In genomic region chr12:115298041-115298440, GRCm38 (mm10) we compare ENCODE assay signal across 7 mouse cellular contexts.
DNase-seq lines count a peak whose midpoint lies in the region; TF ChIP-seq lines count a peak whose summit lies in the region.
"Not testable (repeated sequence)": the region's sequence is repeated elsewhere in the genome, so short reads cannot be mapped to it uniquely, and the experiment has no call there.

No protein-coding gene starts in this region.

- TF ChIP-seq CTCF in spleen, adult 2 months (IDR thresholded peaks at IDR 0.05; ENCODE audit: extremely low read depth, insufficient read depth, insufficient read length, insufficient replicate concordance); thymus, adult 2 months (IDR thresholded peaks at IDR 0.05; ENCODE audit: borderline replicate concordance, control insufficient read depth, extremely low read depth, insufficient read depth, low read length, poor library complexity): not testable (repeated sequence)

- H3K4me1 ChIP-seq in spleen, adult 2 months (ENCODE audit: control insufficient read depth, insufficient read depth, insufficient read length); thymus, adult 2 months (replicated peaks; ENCODE audit: control insufficient read depth, insufficient read depth, low read length): not testable (repeated sequence)

- not testable (repeated sequence) for H3K27ac ChIP-seq in spleen, adult 2 months (ENCODE audit: insufficient read depth, low read length); thymus, adult 2 months (ENCODE audit: control insufficient read depth, insufficient read depth, low read length)

- H3K4me3 ChIP-seq in spleen, adult 2 months (ENCODE audit: extremely low read depth, insufficient read depth, insufficient read length); thymus, adult 2 months (ENCODE audit: control insufficient read depth, insufficient read depth, low read length): not testable (repeated sequence)

- H3K36me3 ChIP-seq in spleen, adult 2 months (ENCODE audit: control insufficient read depth, insufficient read depth, low read length); thymus, adult 2 months (ENCODE audit: control insufficient read depth, insufficient read depth, low read length): not testable (repeated sequence)

- not testable (repeated sequence) for TF ChIP-seq POLR2A in spleen, adult 2 months (IDR thresholded peaks at IDR 0.05; ENCODE audit: low read depth, low read length); thymus, adult 2 months (IDR thresholded peaks at IDR 0.05; ENCODE audit: control insufficient read depth, extremely low read depth, insufficient read depth, low read length, poor library complexity)

- H3K27me3 ChIP-seq in spleen, adult 2 months (ENCODE audit: control insufficient read depth, insufficient read depth, low read length); thymus, adult 2 months (ENCODE audit: control insufficient read depth, insufficient read depth, low read length): not testable (repeated sequence)

- peak; percentile 35 for DNase-seq in CD4-positive helper T cell, adult 2 months (ENCODE audit: low read depth, low spot score)
- peak; percentile 7 to 37 for DNase-seq in CD8-positive naive resting alpha-beta T cell, adult 2 months (ENCODE audit: low read depth in 2 of 2, low spot score in 2 of 2)
- peak; percentile 39 for DNase-seq in induced T-regulatory cell, adult 2 months (ENCODE audit: low read depth)
- DNase-seq in lung, postnatal 25 days (ENCODE audit: low spot score): peak; percentile 0
- peak; percentile 7 to 27 for DNase-seq in spleen, adult 2 months (ENCODE audit: low read depth in 1 of 2, low spot score in 2 of 2)
- peak; percentile 40 for DNase-seq in thymus, adult 2 months
- peak; percentile 30 for DNase-seq in thymus, postnatal 25 days
